Mouse (Mus musculus) MN1 (cell line): ENCODE data around the gene Dcxr.
"Not testable (repeated sequence)": the region's sequence is repeated elsewhere in the genome, so short reads cannot be mapped to it uniquely, and the experiment has no call there.

Experiments
- DNase-seq: peaks from one replicate; pipeline ENCODE4 v3.0.0-alpha.2; 2016; ENCODE audit warnings: low spot score

Dcxr gene

DNA sequence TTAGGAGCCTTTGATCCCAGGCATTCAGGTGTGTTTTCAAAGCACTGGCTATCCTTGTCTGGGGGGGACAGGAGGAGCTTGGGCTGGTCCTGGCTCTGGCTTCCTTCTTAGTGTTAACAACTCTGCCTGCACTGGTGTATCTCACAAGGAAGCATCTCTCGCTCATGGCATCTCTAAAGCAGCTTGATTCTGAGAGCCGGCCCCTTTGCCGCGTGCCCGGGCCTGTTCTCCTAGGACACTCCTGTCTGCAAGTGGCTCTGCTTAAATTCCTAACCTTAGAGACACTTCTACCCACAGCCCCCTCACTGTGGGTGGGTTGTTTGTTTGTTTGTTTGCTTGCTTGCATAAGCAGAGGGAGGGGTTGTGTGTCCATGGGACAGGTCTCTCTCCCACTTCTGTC lies 19.1 kb downstream of the Dcxr start:
- DNase-seq, result no peak

GRCm38 (mm10) chr11:120707225-120707624 lies 19.9 kb downstream of the Dcxr start:
- DNase-seq, result peak; percentile 37

GRCm38 (mm10) chr11:120706120-120706519 lies 21.0 kb downstream of the Dcxr start:
- DNase-seq, result no peak

GRCm38 (mm10) chr11:120704486-120705325 lies 22.4 kb downstream of the Dcxr start:
- DNase-seq, result peak; percentile 35

DNA sequence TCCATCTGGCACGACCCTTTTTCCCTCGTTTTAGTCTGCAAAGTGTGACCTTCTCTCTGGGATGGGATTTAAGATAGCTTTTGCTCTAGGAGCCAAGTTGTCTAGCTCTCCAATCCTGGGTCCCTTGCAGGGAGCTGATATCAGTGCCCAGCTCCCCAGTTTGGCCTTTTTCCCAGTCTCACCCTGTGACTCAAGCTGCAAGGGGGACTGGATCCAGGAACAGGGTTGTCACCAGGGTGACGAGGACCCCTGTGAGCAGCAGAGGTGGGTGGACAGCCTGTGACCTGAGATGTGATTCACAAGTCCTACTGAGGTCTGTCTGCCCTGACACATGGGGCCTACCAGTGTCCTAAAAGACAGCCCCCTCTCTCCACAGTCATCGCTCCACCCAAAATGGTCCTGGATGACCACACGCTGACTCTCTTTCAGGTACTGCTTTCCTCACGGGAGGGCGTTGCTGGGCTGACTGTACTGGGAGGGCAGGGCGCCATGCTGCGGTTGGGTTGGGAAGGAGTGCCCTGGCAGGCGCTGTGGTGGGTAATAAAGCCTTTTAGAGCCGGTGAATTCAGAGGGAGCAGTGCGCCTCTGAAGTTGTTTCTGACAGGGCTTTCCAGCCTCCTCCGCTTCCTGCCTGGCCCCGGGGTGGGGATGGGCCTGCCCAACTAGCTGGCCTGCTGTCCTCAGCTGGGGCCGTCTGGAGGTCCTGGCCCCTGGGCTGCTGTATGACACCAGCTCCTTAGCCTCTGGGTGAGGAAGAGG lies 23.2 kb downstream of the Dcxr start:
- DNase-seq, result peak; percentile 51

- peak; percentile 91 for DNase-seq
Observed at GRCm38 (mm10) chr11:120697741-120698140, 29.3 kb downstream of the Dcxr start.

- no peak for DNase-seq
Observed at GRCm38 (mm10) chr11:120696568-120696967, 30.5 kb downstream of the Dcxr start.

DNA sequence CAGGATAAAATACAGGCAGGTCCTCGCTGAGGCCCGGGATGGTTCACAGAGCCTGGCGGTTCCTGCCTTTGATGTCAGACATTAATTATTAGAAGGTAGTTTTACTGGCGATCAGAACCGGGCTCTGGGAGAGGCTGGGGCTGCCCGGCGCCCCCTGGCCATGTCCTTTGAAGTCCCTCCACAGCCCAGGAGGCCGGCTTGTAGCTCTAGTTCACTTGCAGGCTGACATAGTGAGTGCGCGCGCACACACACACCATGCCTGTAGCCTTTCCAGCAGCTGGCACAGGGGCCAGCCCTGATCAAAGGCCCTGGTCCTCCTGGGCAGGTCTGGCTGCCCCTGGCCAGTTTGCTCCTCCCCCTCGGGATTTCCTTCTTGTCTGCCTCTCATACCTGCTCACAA lies 31.4 kb downstream of the Dcxr start:
- DNase-seq, result no peak

DNA sequence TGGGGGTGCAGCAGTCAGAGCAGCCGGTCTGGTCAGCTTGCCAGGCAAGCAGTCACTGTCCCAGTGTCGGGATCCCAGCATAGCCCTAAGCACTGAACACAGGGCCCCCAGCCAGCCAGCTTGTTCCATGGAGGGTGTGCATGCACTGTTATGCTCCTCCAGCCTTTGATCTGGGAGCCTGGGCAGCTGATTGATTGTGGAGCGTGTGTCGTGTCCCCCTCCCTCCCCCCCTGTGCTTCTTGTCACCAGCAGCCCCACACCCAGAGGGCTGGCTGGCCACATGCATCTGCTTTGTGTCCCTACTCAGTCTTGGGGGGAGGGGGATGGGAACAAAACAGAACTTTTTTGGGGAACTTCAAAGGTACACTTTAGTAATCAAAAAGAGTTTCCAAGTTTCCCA lies 31.9 kb downstream of the Dcxr start:
- DNase-seq, result no peak

DNA sequence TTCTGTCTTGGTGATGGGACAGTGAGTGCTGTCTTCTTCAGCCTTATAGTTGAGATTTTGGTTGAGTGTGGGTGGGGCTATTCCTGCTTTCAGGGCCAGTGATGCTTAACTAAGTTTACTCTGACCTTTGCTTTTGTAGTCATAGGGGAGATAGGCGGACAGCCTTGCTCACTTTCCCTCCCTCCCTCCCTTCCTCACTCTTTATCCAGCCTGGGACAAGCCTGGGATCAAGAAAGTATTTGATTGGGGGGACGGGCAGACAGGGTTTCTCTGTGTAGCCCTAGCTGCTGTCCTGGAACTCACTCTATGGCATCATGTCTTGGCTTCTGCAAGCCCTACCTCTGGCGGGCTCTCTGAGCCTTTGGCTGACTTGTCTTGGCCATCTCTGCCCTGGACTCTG lies 33.6 kb downstream of the Dcxr start:
- DNase-seq, result no peak

DNA sequence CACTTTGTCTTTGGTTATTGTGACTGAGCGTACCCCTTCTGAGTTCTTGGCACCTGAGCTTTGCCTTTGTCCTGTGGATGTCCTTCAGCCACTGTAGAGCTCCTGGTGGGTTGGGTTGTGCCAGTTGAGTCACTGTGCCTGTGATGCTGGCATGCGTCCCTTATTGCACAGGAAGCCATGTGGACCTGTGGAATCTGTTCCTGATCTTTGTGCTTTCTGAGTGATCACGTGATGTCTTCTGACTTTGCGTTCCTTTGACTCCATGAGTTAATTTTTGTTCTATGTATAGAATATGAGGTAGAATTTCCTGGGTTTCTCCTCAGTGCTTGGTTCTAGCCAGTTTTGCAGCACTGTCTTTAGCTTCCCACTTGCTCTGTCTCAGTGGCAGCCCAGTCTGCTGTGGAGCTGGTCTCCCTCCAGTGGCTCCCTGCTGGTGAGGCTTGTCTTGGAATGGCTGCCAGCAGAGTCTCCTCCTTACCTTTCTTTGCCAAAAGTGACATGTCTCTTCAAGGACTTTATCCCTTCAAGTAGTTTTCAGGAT lies 34.5 kb downstream of the Dcxr start:
- DNase-seq, result no peak

DNA sequence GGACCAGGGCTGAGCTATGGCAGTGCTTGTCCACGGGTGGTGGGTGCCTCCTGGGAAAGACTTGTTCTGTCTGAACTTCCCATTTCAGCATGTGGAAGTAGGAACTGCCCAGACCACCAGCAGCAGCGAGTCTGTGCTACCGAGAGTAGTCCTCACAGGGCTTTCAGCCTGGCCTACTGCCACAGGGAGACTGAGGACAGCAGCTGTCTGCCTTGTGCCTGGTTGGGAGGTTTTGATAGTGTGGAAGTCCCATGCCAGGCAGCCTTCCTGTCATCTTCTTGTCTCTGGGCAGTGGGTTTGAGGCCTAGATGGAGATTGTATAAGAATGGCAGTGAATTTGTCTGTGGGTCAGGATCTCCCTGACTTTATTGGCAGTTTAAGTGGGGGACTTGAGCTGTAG lies 37.7 kb downstream of the Dcxr start:
- no peak for DNase-seq

DNA sequence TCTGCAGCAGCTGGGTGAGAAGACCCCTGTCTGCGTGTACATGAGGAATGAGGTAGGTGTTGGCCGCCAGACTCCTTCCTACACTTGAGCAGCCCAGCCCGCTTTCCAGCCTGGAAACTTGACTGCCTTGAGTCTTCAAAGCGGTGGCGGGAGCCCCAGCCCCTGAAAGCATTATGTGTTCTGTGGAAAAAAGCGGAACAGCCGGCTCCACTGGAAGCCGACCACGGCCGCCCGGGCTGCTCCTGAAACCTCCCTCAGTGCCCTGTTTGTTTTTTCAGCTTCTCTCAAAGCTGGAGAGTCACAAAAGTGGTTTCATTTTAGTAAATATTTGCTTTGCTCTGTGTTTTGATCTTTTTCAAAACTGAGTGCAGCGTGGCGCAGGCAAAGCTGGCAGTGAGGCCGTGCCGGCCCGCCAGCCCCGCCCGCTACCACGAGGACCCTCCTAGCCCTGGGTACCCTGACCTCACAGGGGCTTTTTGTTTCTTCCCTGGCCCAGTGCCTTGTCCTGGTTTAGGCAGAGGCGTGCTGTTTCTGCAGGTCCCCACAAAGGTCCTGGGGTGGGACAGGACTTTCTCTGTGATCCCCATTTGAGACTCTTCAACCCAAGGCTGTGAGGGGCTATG lies 40.3 kb downstream of the Dcxr start:
- no peak for DNase-seq

DNA sequence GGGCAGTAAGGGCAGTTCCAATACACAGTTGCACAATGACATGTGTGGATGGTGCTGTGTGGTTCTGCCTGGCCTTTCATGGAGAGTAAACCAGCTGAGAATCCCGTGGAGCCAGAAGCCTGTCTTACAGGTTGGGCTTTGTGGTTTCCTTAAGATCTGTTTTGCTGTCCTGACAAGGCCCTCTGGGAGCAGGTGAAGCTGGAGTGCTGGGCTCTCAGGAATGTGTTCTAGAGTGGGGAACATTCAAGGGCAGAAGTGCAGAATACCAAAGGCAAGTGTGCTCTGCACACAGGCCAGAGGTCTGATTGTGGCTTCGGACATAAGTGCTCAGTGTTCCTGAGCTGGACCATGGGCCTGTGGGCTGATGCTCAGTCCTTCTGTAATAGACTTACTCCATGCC lies 42.4 kb downstream of the Dcxr start:
- no peak for DNase-seq

DNA sequence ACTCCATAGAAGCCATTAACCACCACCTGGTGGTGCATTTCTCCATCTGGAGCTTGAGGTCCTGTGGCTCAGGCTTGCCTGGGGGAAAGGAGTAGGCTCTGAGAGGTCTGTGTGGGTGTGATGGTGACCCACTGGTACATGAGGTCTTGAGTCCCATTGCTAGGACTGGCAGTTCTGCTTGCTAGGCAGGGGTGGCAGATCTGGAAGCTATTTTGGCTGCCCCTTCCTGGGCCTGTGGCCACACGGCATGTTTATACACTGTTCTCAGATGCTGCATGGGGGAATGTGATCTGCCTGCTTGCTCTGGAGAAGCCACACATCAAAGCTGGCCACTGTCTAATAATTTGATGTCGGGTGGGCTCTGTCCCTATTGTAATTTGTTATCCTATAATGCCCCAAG lies 43.0 kb downstream of the Dcxr start:
- no peak for DNase-seq

- DNase-seq, result no peak
Observed at GRCm38 (mm10) chr11:120683536-120683935, 43.5 kb downstream of the Dcxr start.

GRCm38 (mm10) chr11:120682683-120683082 lies 44.4 kb downstream of the Dcxr start:
- no peak for DNase-seq

DNA sequence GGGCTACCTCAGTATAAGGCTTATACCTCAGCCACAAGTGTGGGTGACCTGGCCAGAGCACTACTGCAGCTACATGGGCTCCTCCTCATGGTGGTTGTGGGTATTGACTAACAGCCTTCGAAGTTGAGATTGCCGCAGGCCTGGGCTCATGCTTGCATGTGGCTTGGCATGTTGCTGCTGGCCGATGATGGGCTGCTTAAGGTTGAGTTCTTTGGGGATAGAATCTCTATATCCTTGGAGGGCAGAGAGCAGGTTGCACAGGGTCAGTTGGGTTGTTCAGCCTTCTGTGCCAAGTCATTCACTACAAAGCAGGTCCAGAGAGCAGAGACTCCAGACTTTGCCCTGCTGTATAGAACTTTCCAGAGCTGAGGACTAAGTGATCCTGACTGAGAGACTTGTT lies 47.2 kb downstream of the Dcxr start:
- DNase-seq, result peak; percentile 69

- no peak for DNase-seq
Observed at GRCm38 (mm10) chr11:120676951-120677350, 50.1 kb downstream of the Dcxr start.

DNA sequence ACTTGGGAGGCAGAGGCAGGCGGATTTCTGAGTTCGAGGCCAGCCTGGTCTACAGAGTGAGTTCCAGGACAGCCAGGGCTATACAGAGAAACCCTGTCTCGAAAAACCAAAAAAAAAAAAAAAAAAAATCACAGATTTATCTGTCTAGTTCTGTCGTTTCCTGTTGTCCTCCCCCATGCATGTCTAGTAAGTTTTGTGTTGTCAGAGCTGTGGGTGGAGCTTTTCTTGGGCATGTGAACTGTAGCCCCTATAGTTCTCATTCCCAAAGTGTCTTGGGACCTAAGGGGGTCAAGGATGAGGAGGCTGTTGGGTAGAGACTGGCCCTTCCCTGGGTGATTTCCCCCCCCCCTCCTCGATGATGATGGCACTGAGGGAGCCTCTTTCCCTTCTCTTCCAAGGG lies 51.2 kb downstream of the Dcxr start:
- DNase-seq, result not testable (repeated sequence)
